Mouse (Mus musculus) kidney, postnatal 10 days (tissue): Measurements from ENCODE around the gene Gm21776.
"Not testable (repeated sequence)": the region's sequence is repeated elsewhere in the genome, so short reads cannot be mapped to it uniquely, and the experiment has no call there.

Experiments used
- DNase-seq: peaks from one replicate; pipeline ENCODE4 v3.0.0; 2021; ENCODE audit warnings: mixed read lengths

Gene Gm21776

GRCm38 (mm10) chrY:76378362-76378761, at the start of gene Gm21776:
Gene Gm21776 (plus strand): TSS chrY:76378662.
- DNase-seq: not testable (repeated sequence)
